Mouse (Mus musculus): ENCODE measurements around the gene Rheb.
"Not testable (repeated sequence)": the region's sequence is repeated elsewhere in the genome, so short reads cannot be mapped to it uniquely, and the experiment has no call there.

Gene Rheb

GRCm38 (mm10) chr5:24843841-24844240 is 1.4 kb upstream of the Rheb start:
- intact Hi-C loops (cut with DNase I): no loop called here

- intact Hi-C loops (cut with DNase I): no loop called here
Measured at GRCm38 (mm10) chr5:24843103-24843475, 665 bp upstream of the Rheb start.

GRCm38 (mm10) chr5:24841662-24842273 is 656 bp downstream of the Rheb start:
- intact Hi-C loops (cut with DNase I): no loop called here

GRCm38 (mm10) chr5:24840975-24841431 is 1.4 kb downstream of the Rheb start:
- intact Hi-C loops (cut with DNase I): no loop called here

GRCm38 (mm10) chr5:24834491-24834890 is 7.9 kb downstream of the Rheb start:
- intact Hi-C loops (cut with DNase I): no loop called here

GRCm38 (mm10) chr5:24831912-24832311 is 10.5 kb downstream of the Rheb start:
- intact Hi-C loops (cut with DNase I): no loop called here

- intact Hi-C loops (cut with DNase I): no loop called here
Measured at GRCm38 (mm10) chr5:24828446-24828845, 14.0 kb downstream of the Rheb start.

GRCm38 (mm10) chr5:24827173-24827572 is 15.3 kb downstream of the Rheb start:
- intact Hi-C loops (cut with DNase I): no loop called here

GRCm38 (mm10) chr5:24826056-24826770 is 16.2 kb downstream of the Rheb start:
- intact Hi-C loops (cut with DNase I): no loop called here

GRCm38 (mm10) chr5:24825365-24826055 is 16.9 kb downstream of the Rheb start:
- intact Hi-C loops (cut with DNase I): no loop called here

GRCm38 (mm10) chr5:24823864-24824405 is 18.5 kb downstream of the Rheb start:
- intact Hi-C loops (cut with DNase I): no loop called here

GRCm38 (mm10) chr5:24822781-24823180 is 19.6 kb downstream of the Rheb start:
- intact Hi-C loops (cut with DNase I): no loop called here

- intact Hi-C loops (cut with DNase I): not testable (repeated sequence)
Measured at GRCm38 (mm10) chr5:24822231-24822630, 20.2 kb downstream of the Rheb start.

GRCm38 (mm10) chr5:24821403-24821841 is 21.0 kb downstream of the Rheb start:
- intact Hi-C loops (cut with DNase I): no loop called here

- intact Hi-C loops (cut with DNase I): no loop called here
Measured at GRCm38 (mm10) chr5:24820627-24821026, 21.8 kb downstream of the Rheb start.

- intact Hi-C loops (cut with DNase I): no loop called here
Measured at GRCm38 (mm10) chr5:24817191-24817590, 25.2 kb downstream of the Rheb start.

- intact Hi-C loops (cut with DNase I): no loop called here
Measured at GRCm38 (mm10) chr5:24813946-24814345, 28.5 kb downstream of the Rheb start.

GRCm38 (mm10) chr5:24813005-24813404 is 29.4 kb downstream of the Rheb start:
- intact Hi-C loops (cut with DNase I): no loop called here

GRCm38 (mm10) chr5:24805222-24805621 is 37.2 kb downstream of the Rheb start:
- intact Hi-C loops (cut with DNase I): no loop called here

GRCm38 (mm10) chr5:24804661-24805060 is 37.8 kb downstream of the Rheb start:
- intact Hi-C loops (cut with DNase I): loop anchor here (5.0 kb wide), 1 partner anchor 33 kb away; no protein-coding TSS in a partner anchor

- intact Hi-C loops (cut with DNase I): loop anchor here (5.0 kb wide), 1 partner anchor 35 kb away; no protein-coding TSS in a partner anchor
Measured at GRCm38 (mm10) chr5:24801841-24802624, 40.4 kb downstream of the Rheb start.
